Mouse (Mus musculus): ENCODE measurements around the gene Mrpl47. TPM values are rescaled to one million over a fixed set of nuclear protein-coding genes. Genes with fewer than 3 reads are reported as not detected.
"Not testable (repeated sequence)": the region's sequence is repeated elsewhere in the genome, so short reads cannot be mapped to it uniquely, and the experiment has no call there.

Gene Mrpl47
- total RNA-seq, 1 experiment from 2014 or later, result 12.6 TPM

DNA sequence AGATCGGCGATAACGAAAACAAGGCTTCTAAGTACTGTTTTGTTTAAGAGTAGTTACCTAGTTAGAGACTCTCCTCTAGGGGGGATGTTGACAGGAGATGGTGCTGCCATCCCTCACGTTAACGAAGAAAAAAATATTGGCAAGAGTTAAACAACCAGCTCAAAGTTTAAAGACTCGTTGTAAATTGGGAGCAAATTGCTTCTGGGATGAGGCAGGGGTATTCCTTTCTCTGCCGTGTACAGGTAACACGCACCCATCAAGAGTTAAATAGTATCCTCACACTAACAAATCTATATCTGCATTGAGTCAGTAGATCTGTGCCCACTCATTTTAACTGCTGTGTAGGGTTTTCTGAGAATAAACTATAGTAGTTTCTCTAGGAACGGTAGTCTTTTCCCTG lies 28.0 kb downstream of the Mrpl47 start:
- ATAC-seq (replicated peaks; ENCODE audit: insufficient number of reproducible peaks, low FRiP score, low TSS enrichment, poor library complexity, severe bottlenecking), result no peak

DNA sequence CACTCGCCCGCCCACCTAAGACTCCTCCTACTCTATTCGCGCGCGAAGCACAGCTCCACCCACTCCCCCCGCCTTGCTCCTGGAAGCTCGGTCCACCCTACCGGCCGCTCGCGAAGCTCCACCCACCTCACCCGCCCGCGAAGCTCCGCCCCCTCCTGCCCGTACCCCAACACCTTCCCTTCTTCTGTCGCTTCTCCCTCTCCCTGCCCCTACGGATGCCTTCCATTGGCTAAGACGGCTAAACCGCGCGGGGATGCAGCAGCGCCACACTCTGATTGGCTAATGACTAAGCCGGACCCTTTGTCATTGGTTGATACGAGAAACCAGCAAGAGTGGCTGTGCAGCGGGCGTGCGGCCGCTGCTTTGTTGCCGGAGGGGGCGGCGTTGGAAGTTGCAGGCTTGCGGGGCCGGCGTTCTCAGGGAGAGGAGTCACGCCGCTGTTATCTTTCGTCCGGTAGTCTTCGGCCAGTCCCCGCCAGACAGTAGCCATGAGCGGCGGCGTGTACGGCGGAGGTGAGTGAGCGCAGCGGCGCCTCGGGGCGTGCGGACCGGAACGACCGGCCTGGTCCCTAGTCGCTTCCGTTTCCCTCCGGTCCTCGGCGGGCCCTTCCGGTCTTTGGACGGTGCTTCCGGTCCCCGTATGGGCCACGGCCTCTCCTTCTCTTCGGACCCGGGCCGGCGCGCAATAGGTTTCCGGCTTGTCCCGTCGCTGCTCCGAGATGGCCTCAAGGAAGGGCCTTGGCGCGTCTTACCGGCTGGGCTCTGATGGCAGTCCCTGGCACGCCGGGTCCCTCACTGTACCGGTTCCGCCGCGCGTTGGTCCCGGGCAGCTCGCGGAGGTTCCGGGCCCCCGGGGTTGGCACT lies 28.8 kb downstream of the Mrpl47 start:
- ATAC-seq (replicated peaks; ENCODE audit: insufficient number of reproducible peaks, low FRiP score, low TSS enrichment, poor library complexity, severe bottlenecking), result peak; percentile 99

DNA sequence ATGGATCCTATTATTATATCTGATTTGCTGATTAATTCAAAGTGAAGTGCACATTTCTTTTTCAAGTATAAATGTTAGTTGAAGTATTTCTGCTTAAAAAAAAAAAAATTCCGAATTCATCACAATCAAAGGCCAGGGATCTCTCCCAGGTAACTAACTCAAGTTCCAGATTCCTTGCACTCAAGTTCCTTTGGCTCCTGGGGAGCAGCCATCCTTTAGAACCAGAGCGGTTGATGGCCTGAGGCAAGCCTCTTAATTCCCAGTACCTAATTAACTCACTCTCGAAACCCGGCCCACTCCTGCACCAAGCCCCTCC lies 29.4 kb downstream of the Mrpl47 start:
- ATAC-seq (replicated peaks; ENCODE audit: insufficient number of reproducible peaks, low FRiP score, low TSS enrichment, poor library complexity, severe bottlenecking), result no peak

DNA sequence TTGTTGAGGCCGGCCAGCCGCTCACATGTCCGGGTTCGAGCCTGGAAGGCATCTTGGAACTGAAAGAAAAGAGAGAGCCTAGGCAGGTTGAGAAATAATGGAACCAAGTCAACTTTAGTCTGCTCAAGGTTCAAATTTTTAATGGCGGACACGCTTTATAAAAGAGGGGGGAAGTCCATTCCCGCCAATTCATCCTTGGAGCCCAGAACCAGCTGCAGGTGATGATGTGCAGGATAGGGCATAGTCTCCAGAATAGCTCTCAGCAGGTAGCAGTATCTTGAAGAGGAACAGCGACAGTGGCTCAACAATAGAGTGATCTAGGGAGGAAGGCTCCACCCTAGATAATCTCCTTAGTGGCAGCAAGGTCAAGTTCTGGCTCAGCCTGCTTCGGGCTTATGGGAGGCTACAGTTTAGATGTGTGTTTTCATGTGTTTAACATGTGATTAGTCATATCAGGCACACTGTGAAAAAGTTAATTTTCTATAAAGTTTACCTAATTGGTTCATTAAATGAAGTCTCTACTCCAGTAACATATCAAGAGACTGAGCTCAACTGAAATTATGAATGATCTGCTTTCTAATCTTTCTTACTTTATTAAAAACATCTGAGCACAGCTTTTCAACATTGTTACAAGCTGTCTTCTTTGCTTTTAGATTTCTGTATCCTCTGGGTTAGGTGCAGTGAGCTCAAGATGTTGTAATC lies 31.6 kb downstream of the Mrpl47 start, which contains the start of gene Actl6a:
TSS of gene Actl6a (plus strand) at position 652 of the 702 bp plus-strand sequence.
- not testable (repeated sequence) for ATAC-seq (replicated peaks; ENCODE audit: insufficient number of reproducible peaks, low FRiP score, low TSS enrichment, poor library complexity, severe bottlenecking)

DNA sequence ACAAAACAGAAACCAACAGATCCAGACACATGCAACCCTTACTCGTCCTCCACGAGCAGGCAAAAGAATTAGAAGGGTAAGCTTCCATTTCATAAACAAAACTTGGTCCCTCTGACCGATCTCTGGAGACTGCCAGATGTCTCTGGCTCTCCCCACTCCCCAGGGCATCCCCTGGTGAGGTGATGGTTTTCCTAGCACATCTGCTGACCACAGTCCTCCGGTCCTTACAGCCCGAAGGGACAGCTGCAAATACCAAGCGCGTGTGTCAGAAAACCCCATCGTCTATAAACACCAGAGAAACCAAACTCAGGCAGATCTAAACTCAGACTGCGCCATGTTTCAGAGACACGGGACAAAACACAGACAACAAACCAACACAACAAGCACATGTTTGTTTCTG lies 32.8 kb downstream of the Mrpl47 start:
- ATAC-seq (replicated peaks; ENCODE audit: insufficient number of reproducible peaks, low FRiP score, low TSS enrichment, poor library complexity, severe bottlenecking), result not testable (repeated sequence)

DNA sequence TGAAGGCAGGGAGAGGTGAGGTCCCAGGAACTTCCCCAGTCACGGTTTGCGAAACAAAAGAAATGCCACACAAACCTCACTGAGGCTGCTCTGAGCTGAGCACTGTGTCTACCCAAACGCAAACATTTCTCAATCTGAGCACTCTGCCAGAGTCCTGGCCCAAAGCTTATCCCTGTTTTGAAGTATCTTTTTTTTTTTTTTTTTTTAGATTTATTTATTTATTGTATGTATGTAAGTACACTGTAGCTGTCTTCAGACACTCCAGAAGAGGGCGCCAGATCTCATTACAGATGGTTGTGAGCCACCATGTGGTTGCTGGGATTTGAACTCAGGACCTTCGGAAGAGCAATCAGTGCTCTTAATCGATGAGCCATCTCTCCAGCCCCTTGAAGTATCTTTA lies 33.4 kb downstream of the Mrpl47 start:
- ATAC-seq (replicated peaks; ENCODE audit: insufficient number of reproducible peaks, low FRiP score, low TSS enrichment, poor library complexity, severe bottlenecking), result not testable (repeated sequence)

DNA sequence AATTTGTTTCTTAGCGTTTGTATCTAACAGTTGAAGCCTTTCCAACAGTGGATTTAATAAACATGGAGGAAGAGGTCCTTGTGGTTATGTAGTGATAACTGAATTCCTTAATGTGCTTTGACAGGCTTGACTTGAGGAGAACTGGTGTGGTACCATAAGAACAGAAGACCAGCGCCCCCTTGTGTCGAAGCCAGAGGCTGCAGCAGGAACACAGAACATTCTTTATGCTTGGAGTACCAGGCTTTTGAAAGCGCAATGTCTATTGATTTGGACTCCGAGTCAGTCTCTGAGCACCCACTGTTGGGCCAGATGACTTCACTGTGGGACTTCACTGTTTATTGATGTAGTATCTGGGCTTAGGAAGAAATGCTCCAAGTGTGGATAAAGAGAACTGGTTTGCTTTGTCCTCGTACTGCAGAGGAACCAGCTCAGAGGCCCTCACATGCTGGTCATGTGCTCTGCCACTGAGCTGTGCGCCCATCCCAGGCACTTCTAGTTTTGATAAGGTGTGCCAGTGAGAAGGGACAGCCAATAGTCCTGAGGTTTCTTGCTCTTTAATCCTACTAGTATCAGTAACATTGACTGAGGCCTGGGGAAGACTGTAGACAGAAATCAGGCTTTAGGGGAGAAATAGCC lies 39.1 kb downstream of the Mrpl47 start:
- peak; percentile 70 for ATAC-seq (replicated peaks; ENCODE audit: insufficient number of reproducible peaks, low FRiP score, low TSS enrichment, poor library complexity, severe bottlenecking)

DNA sequence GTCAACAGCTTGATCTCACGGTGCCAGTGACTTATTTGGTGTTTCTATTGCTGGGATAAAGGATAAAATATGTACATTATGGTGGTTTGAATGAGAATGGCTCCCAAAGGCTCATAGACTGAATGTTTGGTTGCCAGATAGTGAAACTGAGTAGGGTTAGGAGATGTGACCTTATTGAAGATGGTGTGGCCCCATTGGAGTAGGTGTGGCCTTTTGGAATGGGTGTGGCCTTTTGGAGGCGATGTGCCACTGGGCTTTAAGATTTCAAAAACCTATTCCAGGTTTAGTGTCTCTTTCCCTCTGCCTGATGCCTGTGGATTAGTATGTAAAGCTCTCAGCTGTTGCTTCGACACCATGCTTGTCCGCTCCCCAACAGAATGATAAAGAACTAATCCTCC lies 41.8 kb downstream of the Mrpl47 start:
- no peak for ATAC-seq (replicated peaks; ENCODE audit: insufficient number of reproducible peaks, low FRiP score, low TSS enrichment, poor library complexity, severe bottlenecking)

DNA sequence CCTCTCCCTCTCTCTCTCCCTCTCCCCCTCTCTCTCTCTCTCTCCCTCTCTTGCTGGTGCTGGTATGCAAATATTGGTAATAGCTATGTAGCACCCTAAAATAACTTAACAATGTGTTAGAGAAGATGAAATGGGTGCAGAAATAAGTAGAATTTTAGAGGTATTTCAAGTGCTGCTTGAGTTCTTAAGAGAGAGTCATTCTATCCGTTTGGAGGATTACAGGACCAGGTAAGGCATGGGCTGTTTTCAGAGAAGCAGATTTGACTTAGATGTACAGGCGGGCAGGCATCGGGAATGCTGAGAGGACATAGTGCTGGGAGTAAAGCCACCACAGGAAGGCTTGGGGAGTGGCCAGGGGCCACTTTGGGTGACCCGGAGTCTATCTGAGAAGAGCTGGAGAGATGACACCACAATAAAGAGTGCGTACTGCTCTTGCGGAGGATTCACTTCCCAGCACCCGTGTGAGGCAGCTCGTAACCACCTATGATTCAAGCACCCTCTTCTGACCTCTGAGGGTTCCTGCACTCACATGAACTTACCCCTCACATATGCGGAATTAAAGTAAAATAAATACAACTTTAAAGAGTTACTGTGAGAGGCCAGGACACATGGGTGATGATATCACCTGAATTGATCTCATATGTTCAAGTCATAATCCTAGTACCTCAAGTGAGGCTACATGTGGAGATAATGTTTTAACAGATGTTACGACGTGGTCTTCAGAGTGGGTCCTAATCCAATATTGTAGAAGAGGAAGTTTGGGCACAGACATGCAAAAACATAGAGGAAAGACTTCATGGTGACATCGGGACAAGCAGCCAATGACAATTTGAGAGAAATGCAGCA lies 42.4 kb downstream of the Mrpl47 start:
- ATAC-seq (replicated peaks; ENCODE audit: insufficient number of reproducible peaks, low FRiP score, low TSS enrichment, poor library complexity, severe bottlenecking), result no peak

DNA sequence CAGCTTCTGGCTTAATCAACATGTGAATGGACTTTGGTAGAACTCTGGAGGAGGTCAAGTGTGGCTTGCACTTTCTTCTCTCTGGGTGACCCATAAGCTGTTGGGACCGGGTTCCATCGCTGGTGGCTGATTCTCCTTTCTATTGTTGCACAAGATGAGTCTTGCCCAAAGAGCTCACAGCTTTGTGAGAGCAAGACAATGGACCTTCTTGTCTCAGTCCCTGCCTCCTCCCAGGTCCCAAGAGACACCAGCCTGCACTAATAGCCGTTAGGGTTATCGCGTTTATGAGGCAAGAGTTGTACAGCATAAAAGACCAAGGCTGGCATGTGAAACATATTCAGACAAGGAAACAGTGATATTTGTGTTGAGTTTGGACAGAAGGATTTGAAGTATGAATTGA lies 43.2 kb downstream of the Mrpl47 start:
- ATAC-seq (replicated peaks; ENCODE audit: insufficient number of reproducible peaks, low FRiP score, low TSS enrichment, poor library complexity, severe bottlenecking), result no peak

DNA sequence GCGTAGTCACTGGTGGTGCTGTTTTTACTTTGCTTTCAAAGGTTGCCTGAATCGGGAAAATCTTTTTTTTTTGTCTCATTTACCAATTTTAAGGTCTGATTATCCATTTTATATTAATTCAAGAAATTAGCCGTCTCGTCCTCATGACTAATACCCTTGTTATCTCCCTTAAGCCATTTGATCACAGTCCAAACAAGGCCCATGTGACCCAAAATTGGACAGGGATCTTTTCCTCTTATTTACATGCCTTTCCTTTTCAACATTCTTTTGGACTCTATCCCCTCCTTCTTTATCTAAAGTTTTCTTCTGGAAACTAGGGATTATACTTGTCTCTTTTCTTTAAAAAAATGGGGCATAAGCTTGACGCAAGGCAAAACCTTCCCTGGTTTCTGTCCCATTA lies 45.6 kb downstream of the Mrpl47 start:
- ATAC-seq (replicated peaks; ENCODE audit: insufficient number of reproducible peaks, low FRiP score, low TSS enrichment, poor library complexity, severe bottlenecking), result no peak

DNA sequence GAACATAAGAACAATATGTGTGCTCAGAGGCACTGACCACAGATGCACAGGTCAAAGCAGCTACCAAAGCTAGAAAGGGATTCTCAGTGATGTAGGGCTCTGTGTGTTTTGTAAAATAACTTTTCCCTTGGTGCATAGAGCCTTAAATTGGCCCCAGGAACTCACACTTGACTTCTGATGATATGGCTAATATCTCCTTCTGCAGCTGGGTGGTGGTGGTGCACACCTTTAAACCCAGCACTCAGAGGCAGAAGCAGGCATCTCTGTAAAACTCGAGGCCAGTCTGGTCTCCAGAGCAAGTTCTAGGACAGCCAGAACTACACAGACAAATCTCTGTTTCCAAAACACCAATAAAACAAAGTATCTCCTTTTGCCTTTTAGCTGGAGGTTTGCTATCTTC lies 46.5 kb downstream of the Mrpl47 start:
- no peak for ATAC-seq (replicated peaks; ENCODE audit: insufficient number of reproducible peaks, low FRiP score, low TSS enrichment, poor library complexity, severe bottlenecking)

DNA sequence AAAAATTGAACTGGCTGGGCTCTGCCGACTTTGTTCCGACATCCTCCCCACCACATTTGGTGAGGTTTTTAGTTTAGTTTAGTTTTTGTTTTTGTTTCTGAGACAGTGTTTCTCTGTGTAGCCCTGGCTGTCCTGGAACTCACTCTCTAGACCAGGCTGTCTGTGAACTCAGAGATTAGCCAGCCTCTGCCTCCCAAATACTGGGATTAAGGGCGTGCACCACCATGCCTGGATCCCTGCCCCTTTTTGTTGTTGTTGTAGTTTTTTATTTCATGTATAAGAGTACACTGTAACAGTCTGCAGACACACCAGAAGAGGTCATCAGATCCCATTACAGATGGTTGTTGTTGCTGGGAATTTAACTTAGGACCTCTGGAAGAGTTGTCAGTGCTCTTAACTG lies 47.4 kb downstream of the Mrpl47 start:
- ATAC-seq (replicated peaks; ENCODE audit: insufficient number of reproducible peaks, low FRiP score, low TSS enrichment, poor library complexity, severe bottlenecking), result no peak

DNA sequence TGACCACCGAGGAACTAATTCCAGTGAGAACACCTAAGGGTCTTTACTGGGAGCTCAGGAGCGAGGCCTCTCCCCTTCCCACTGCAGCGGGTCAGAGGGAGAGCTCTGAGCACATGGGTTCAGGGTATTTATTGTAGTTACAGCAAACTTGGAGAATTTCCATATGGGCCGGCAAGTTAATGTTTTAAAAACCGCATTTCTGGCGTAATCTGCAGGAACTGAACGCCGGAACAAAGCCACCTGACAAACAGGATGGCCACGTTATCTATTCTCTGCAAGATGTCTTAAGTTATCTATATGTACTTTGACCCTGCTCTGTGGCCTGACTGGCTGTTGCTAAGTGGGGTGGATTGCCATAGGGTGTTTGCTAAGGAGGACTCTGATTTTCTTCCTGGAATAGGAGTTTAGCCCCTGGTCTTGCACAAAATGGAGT lies 47.8 kb downstream of the Mrpl47 start:
- ATAC-seq (replicated peaks; ENCODE audit: insufficient number of reproducible peaks, low FRiP score, low TSS enrichment, poor library complexity, severe bottlenecking), result no peak

DNA sequence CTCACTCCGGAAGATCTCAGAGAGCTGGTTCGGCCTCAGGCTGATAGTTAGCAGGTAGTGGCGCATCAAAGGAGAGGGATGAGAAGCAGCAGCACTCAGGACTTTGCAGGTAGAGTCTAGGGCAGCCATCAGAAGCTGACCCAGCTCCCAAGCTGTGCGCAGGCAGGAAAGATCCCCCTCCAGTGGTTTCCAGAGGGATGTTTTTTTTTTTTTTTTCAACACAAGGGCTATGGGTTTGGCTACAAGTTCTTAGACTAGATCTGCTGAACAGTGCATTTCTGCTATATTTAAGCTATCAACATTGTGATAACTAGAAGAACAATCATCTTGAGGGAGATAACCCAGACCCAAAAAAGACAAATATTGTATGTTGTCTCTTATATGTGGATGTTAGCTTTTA lies 50.2 kb downstream of the Mrpl47 start:
- no peak for ATAC-seq (replicated peaks; ENCODE audit: insufficient number of reproducible peaks, low FRiP score, low TSS enrichment, poor library complexity, severe bottlenecking)

DNA sequence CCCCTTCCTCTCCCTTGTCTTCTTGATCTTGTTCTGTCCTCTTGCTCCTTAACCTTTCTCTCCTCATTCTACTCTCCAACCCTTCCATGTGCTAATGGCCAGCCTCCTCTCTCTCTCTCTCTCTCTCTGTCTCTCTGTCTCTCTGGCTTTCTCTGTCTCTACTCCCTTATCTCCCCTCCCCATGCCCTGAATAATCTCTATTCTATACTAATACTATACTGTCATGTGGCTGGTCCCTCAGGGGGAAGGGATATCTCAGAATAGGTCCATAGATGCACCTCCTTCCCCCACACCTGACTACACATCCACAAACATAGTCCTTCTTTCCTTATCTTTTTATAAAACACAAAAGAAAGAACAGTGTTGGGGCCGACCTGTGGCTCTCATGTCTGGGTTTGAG lies 50.9 kb downstream of the Mrpl47 start:
- no peak for ATAC-seq (replicated peaks; ENCODE audit: insufficient number of reproducible peaks, low FRiP score, low TSS enrichment, poor library complexity, severe bottlenecking)

DNA sequence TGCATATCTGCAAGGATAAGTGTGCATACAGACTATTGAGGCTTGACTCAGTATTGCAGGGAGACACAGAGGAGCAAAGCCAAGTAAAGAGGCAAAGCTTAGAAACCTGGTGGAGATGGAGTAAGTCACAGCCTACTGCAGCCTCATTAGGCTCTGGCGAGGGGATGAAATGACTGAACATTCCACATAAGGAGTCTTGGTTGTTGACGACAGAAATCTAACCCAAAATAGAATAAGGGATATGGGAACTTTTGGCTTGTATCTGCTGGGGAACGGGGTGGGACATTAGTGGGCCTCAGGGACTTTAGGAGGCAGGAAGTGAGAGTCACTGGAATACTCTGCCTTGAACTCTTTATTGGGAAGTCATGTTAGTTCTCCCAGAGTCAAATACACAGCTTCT lies 52.8 kb downstream of the Mrpl47 start:
- ATAC-seq (replicated peaks; ENCODE audit: insufficient number of reproducible peaks, low FRiP score, low TSS enrichment, poor library complexity, severe bottlenecking), result no peak

DNA sequence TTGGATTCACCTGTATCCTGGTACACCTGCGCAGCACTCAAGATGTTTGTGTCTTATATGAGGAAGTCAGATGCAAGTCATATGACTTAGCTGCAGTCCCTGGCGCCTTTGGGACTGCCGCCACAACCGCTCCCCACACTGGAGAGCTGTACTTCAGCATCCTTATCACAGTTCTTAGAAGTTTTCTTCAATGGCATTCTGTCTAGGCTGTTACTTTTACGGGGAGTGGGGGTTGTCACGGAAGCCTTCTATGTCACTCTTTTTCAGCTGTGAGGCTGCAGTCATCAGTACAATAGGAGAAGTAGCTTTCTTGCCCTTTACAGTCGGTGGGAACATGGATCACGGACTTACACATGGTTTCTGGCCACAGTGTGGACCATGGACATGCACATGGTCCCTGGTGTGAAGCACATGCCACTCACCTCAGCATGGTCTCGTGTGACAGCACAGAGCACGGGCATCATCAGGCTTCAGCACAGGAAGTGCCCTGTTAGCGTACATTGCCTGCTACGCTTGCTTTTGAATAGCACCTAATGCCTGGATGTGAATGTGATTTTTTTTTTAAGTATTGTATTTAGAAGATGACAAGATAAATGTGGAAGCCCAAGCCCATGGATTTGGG lies 54.4 kb downstream of the Mrpl47 start:
- ATAC-seq (replicated peaks; ENCODE audit: insufficient number of reproducible peaks, low FRiP score, low TSS enrichment, poor library complexity, severe bottlenecking), result no peak

DNA sequence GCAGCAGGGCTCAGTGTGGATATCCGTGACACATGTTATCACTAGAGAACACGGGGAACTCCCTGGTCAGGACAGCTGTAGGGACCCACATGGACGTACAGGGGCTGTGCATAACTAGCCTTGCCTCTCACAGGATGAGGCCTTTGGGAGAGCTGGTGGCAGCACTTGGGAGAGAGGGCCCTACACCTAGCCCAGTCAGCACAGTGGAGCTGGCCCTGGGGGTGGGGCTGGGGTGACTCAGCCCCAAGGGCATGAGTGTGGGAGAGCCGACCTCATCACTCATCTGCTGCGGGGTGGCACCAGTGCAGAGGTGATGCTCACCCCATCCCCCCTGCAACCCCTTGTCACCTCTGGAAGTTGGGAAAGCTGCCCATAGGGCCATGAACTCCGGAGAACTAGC lies 61.0 kb downstream of the Mrpl47 start:
- no peak for ATAC-seq (replicated peaks; ENCODE audit: insufficient number of reproducible peaks, low FRiP score, low TSS enrichment, poor library complexity, severe bottlenecking)

All from monocyte, adult 5-6 weeks (primary cell).